Mouse (Mus musculus) heart, adult 2 months (tissue): ENCODE measurements around the gene Mttp.

Experiments
- CTCF ChIP-seq: fragments of 200-600 bp; IDR thresholded peaks from 2 replicates; pipeline ENCODE4 v1.8.1; 2022; ENCODE audit warnings: antibody characterized with exemption, mild to moderate bottlenecking, moderate library complexity
- POLR2A ChIP-seq: fragments of 200-500 bp; IDR thresholded peaks from 2 replicates; pipeline ENCODE4 v1.6.1; 2011; ENCODE audit warnings: mild to moderate bottlenecking, low read depth, low read length, control low read depth; ENCODE audit not compliant: insufficient read depth

DNA sequence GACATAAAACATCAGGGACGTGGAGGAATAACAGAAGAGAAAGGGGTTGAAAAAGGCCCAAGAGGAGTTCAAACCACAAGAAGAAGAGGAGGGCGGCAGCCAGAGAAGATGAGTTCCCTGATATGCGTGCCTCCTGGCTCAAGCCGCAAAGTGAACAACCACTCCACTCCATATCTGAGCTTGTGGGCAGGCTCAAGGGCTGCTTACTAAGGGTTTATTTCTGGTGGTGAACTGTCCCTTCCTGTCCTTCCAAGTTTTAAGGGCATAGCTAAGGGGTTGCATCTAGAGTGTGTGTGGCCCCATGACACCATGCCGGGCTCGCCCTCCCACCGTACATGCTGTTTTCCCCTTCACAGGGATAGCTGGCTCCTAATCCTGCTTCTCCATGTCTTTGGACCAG is 84.3 kb downstream of the Mttp start:
- TF ChIP-seq CTCF, result no peak
- TF ChIP-seq POLR2A, result 0 out of 2 replicates have a peak, but pooled peaks have one; percentile 25
